Mouse (Mus musculus) cerebellum, postnatal 10 days (tissue): ENCODE results near the gene Tle2.

Source experiments
- DNase-seq, 2 experiments: peaks; one replicate each; pipeline ENCODE4 v3.0.0; 2021; ENCODE audit warnings: mixed read lengths in 2 of 2

Tle2 gene

DNA sequence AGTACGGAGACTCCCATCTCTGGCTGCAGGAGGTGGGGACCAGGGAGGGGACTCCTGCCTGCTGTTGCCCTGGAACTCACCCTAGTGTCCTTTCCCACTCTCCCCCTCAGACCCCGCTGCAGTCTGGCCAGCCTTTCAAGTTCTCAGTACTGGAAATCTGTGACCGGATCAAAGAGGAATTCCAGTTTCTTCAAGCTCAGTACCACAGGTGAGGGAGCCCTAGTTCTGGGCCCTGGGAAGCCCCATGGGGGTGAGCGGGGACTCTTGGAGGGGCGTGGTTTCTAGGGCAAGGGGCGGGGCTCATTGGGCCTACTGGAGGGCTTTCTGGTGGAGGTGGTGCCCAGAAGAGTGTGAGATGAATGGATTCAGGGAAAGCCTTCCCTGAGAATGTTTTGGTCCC lies 1.3 kb downstream of the Tle2 start:
- no peak for DNase-seq

- DNase-seq, result peak; percentile 67 to 68
Measured at GRCm38 (mm10) chr10:81579967-81580366, 5.6 kb downstream of the Tle2 start.

DNA sequence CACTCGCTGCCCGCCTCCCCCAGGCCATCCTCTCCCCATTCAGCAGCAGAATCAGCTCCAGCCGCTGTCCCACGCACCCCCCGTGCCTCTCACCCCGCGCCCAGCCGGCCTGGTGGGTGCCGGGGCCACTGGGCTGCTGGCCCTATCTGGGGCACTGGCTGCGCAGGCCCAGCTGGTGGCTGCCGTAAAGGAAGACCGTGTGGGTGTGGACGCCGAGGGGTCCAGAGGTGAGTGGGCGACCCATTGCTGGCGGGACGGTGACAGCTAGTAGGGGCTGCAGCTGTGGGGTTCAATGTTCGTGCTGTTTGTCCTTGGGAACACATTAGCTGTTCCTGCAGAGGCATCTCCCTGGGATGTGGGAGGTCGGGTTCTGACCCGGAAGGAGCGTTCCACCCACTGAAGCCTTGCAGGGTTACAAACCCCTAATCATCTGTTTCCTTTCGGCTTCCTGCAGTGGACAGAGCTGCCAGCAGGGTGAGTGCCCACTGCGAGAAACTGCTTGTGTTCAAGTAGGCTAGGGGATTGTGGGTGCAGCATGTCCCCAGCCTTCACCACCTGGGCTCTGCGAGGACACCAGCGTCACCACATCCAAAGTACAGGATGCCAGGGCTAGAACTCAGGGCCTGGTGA lies 6.2 kb downstream of the Tle2 start:
- DNase-seq, result no peak

- DNase-seq, result no peak
Measured at GRCm38 (mm10) chr10:81583347-81583746, 9.0 kb downstream of the Tle2 start.

DNA sequence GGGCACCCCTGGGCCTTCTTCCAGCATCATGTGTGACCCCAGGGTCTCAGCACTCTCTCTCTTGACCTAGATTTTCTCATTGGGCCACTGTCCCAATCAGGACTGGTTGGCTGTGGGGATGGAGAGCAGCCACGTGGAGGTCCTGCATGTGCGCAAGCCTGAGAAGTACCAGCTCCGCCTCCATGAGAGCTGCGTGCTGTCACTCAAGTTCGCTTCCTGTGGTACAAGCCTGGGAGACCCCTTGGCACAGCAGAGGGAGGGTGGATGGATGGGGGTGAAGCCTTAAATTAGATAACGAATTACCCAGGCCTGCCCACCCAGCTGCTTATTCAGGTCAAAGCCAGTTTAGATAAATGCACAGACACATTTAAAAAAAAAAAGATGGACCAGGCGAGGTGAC lies 14.4 kb downstream of the Tle2 start:
- no peak for DNase-seq

- peak; percentile 61 to 66 for DNase-seq
Measured at GRCm38 (mm10) chr10:81591846-81592245, 17.5 kb downstream of the Tle2 start.

DNA sequence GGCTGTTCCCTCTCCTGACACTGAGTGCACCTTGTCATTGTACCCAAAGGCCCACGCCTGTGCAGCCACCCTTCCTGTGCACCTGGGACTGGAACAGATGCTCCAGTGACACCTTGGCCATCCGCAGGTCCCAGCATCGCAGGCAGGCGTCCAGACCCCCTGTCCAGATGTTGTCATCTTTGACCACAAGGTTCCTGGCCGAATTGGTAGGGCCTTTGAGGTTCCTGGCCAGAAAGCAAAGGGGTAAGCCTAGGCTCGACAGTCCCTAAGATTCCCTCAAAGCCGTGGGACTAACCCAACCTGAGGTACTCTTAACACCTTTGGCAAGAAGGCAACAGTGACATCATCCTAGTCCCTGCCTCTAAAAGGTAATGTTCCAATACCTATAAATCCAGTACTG lies 18.3 kb downstream of the Tle2 start:
- DNase-seq, result peak in 1 of 2 experiments; percentile 26

- DNase-seq, result peak in 1 of 2 experiments; percentile 3
Measured at GRCm38 (mm10) chr10:81593223-81593622, 18.9 kb downstream of the Tle2 start.

- DNase-seq, result peak in 1 of 2 experiments; percentile 41
Measured at GRCm38 (mm10) chr10:81593935-81594334, 19.6 kb downstream of the Tle2 start.

DNA sequence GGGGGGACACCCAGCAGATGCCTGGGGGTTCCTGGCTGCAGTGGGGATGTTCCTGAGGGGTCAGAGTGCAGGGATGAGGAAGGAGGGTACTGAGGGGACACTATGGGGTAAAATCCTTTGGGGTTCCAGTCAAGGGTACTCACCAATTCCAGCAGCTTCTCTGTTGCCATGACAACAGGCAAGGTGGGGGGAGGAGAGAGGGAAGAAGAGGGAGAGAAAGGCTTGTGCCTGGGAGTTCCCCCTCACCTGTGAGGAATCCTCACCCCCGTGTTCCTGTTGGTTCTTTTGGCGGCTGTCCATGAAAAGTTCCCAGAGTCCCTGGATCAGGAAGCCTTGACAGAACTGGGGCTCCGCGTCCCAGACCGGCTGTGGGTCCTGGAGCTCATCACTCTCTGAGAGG lies 21.2 kb downstream of the Tle2 start:
- peak in 1 of 2 experiments; percentile 33 for DNase-seq

- peak; percentile 28 to 50 for DNase-seq
Measured at GRCm38 (mm10) chr10:81596611-81597010, 22.2 kb downstream of the Tle2 start.

DNA sequence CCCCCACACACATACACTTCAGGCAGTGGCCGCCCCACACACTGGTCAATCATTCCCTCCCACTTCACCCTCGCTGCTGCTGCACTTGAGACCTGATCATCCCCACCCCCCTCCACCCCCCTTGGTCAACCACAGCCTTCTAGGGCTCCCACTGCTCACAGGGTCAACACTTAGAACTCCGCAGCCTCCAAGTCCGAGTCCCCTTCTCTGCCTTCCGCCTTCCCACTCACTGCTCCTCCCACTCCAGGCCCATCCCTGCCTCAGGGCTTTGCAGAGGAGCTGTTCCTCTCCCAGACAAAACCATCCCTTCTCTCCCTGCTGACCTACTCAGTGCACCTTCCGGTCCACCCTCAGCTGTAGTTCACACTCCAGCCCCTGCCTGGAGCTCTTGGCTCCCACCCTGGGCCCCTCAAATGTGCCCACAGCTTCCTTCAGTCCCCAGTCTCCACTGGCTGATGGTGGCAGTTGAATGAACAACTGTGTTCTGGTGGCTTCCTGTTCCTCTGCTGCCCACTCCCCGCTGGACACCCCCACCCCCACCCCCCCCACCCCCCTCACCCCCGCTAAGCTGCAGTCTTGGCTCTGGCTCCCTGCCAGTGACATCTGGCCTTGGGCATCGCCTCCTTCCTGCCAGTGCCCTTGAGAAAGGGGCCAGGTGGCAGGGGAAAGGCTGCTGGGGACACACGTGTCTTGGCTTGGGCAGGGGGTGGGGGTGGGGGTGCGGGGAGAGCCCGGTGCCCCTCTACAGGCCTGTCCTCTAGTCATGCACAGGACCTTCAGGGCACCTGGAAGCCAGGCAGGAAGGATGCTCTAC lies 23.0 kb downstream of the Tle2 start:
- DNase-seq, result peak; percentile 79 to 83

GRCm38 (mm10) chr10:81598342-81598741 lies 24.0 kb downstream of the Tle2 start:
- DNase-seq, result peak in 1 of 2 experiments; percentile 8

DNA sequence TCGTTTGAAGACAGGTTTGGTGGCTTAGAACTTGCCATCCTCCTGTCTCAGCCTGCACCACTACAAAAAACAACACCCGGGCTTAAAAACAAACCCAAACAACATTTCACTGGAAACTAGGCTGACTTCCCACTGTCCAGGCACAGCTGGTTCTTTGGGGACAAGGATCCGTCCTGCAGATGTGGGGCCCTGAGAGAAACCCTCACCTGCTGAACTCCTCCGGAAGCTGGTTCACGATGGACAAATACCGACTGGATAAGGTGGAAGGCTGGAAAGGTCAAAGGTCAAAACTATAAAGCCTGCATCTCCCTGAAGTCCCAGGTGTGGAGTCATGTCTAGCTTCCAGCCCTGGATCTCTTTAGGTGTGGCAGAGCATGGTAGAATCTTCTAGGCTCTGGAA lies 24.5 kb downstream of the Tle2 start:
- DNase-seq, result no peak

DNA sequence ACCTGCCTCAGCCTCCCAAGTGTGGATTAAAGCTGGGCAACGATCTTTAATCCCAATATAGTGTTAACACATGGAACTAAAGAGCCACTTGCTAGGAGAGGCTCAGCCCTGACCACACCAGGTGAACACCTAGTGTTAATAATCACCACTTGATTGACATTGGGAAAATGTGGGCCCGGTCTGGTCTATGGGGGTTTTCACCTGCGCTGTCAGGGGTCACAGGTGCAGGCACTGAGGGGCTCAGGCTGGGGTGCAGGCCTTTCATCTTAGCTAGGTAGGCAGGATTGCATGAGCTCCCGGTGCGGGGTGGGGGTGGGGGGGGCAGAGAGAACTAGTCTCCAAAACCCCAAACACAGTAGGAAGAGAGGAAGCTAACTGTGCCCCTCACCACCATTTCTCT lies 25.3 kb downstream of the Tle2 start:
- peak in 1 of 2 experiments; percentile 8 for DNase-seq

- peak in 1 of 2 experiments; percentile 18 for DNase-seq
Measured at GRCm38 (mm10) chr10:81600096-81600495, 25.7 kb downstream of the Tle2 start.

GRCm38 (mm10) chr10:81600738-81601203 lies 26.4 kb downstream of the Tle2 start, which contains the start of gene Tle6:
TSS of gene Tle6 (minus strand) at chr10:81601073.
- DNase-seq, result peak; percentile 98 to 99

DNA sequence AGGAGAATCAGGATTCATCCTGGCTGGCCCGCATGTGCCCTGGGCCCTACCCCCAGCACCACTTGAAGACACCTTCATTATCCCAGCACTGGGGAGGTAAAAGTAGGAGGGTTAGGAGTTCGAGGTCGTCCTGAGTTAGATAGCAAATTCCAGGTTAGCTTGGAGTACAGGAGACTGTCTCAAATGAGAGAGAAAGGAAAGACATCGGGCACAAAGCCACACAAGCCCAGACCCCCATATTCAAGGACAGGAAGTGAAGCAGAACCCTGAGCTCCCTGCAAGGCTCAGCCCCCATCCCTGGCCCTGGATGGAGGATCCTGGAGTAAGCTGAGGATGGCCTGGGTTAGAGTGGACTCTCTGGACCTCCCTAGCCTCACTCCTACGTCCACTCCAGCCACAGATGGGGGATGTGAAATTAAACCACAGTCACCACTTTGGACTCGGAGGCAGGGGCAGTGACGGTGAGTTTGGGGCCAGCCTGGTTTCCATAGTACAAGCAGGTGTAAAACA lies 27.1 kb downstream of the Tle2 start:
- peak in 1 of 2 experiments; percentile 35 for DNase-seq

DNA sequence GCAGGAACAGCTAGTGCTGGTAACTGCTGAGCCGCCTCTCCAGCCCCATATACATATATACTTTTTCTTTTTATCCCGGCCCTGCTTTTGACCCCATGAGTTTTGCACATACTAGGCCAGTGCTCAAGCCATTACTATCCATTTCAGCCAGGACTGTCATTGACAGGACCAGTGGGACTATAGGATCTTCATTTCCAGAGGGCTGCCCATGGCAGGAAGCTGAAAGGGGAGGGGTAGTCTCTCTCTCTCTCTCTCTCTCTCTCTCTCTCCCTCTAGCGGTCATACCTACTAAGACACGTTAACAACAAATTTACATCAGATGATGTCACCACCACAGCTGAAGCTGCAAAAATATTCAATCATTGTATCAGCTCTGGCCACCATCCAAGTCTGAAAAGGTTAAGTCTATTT lies 28.4 kb downstream of the Tle2 start:
- DNase-seq, result peak; percentile 67 to 81

GRCm38 (mm10) chr10:81604019-81604967 lies 29.9 kb downstream of the Tle2 start:
- DNase-seq, result peak in 1 of 2 experiments; percentile 30

GRCm38 (mm10) chr10:81604968-81605665 lies 30.8 kb downstream of the Tle2 start:
- DNase-seq, result peak; percentile 95

GRCm38 (mm10) chr10:81605666-81605973 lies 31.3 kb downstream of the Tle2 start:
- no peak for DNase-seq
